Mouse (Mus musculus) kidney, adult 2 months (tissue): ENCODE data around the gene Hddc3.

Experiments
- CTCF ChIP-seq: fragments of 200-500 bp; conservative IDR thresholded peaks from 2 replicates; pipeline ENCODE4 v1.5.1; 2011; ENCODE audit warnings: low read depth, mild to moderate bottlenecking, control low read depth, low read length, moderate library complexity, mixed read lengths; ENCODE audit not compliant: insufficient read depth, insufficient read length
- POLR2A ChIP-seq: fragments of 200-500 bp; IDR thresholded peaks from one replicate; pipeline ENCODE4 v1.6.1; 2011; ENCODE audit warnings: low read depth, low read length, control low read depth

DNA sequence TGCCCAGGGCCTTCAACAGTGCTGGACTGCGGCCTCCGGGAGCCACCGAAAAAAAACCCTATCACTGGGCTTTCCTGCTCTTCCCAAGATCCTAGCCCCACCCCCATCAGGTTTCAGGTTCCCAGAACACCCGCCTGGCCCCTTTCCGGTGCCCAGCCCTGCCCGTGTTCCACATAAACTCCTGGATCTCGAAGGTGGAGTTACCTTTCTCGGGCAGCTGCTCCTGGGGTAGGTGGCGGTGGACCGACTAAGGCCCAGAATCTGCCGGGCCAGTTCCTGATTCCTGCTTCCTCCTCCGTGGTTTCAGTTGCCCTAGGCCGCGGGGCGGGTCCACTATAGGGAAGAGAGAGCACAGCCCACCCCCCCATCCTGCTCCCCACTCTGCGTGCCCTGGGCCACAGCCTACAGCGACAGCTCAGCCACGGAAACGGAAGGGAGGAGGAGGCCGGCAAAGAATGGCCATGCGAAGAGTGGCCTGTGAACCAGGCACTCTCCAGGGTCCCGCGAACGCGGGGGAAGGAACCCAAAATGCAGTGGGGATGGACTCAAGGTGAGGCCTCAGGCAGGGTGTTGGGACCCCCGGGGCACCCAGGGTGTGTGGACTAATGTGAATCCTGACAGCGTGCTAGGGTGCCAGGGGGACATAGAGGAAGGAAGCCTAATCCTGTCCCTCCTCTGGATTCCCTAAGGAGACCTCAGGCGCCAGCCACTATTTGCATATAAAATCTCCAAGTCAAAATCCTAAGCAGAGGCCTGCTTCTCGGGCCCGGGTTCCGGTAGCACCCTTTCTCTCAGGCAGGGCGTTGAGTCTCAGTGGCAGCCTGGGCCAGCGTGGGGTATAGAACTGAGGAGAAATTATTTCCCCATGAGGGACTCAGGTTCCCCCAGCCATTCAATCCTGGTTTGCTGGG, 45.0 kb downstream of the Hddc3 start, which contains the start of gene Fes:
- TF ChIP-seq POLR2A: no peak
- no peak for TF ChIP-seq CTCF
